In the genomic region with DNA sequence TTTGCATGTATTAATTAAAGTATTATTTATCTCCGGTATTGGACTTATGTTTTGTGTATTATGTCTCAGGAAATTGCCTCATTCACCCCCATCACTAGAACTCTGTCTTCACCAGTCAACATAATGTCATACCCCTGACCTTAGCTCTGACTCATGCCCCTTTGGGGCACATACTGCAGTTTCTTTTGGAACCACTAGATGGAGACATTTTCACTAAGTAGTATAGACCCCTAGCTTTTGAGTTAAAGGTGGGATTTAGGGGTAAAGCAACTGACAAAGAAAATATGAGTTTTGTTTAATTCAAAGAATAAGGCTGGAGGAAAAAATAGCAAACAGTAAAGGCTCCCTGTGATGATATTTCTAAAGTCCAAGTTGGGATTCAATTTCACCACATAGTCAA, we compare ENCODE assay signal across 13 mouse cellular contexts.
A peak's percentile ranks its signal among the peaks of the same experiment; 100 is the strongest.
DNase-seq lines count a peak whose midpoint lies in the region; ATAC-seq and TF ChIP-seq lines count a peak whose summit lies in the region.
"Had no signal": no experiment of that assay in that cellular context is flagged by ENCODE, and none has a peak within 500 bp of the region (broad histone marks: within the 10 kb centered on the region; RNA-seq: fewer than 3 reads in every experiment).

No protein-coding gene starts in this region.

- no peaks in the 10 kb centered on the region for H3K9me3 ChIP-seq in liver, postnatal 0 days (ENCODE audit: low read length)
- no peaks in the 10 kb centered on the region for H3K9me3 ChIP-seq in liver, embryonic 11.5 days (ENCODE audit: control insufficient read depth, low read length)
- H3K9me3 ChIP-seq: embryonic facial prominence, embryonic 12.5 days; forebrain, embryonic 15.5 days had no signal

- H3K36me3 ChIP-seq in heart, adult 2 months (ENCODE audit: control insufficient read depth, insufficient read depth, low read length) = no peaks in the 10 kb centered on the region
- no peaks in the 10 kb centered on the region for H3K36me3 ChIP-seq in liver, postnatal 0 days (replicated peaks; ENCODE audit: insufficient read depth, low read length)
- no peaks in the 10 kb centered on the region for H3K36me3 ChIP-seq in liver, embryonic 11.5 days (ENCODE audit: control insufficient read depth, insufficient read depth, low read length)
- H3K36me3 ChIP-seq: embryonic facial prominence, embryonic 12.5 days; forebrain, embryonic 15.5 days had no signal

- no peak overlapping the region for H3K4me3 ChIP-seq in heart, adult 2 months
- H3K4me3 ChIP-seq in liver, postnatal 0 days (ENCODE audit: low read depth, low read length) = no peak overlapping the region
- no peak overlapping the region for H3K4me3 ChIP-seq in liver, embryonic 11.5 days (ENCODE audit: low read depth, low read length)
- H3K4me3 ChIP-seq: embryonic facial prominence, embryonic 12.5 days; forebrain, embryonic 15.5 days had no signal

- 21% methylated on average over 1 of the region's 1 CpGs for WGBS in heart, adult 2 months
- WGBS in liver, postnatal 0 days (ENCODE audit: insufficient replicate concordance) = 19% methylated on average over 1 of the region's 1 CpGs
- 33% methylated on average over 1 of the region's 1 CpGs for WGBS in liver, embryonic 11.5 days

- no peak for ATAC-seq in liver, postnatal 0 days
- no peak for ATAC-seq in liver, embryonic 11.5 days (replicated peaks; ENCODE audit: low FRiP score)
- ATAC-seq in erythroblast, adult 5-6 weeks (replicated peaks; ENCODE audit: low FRiP score, poor library complexity, severe bottlenecking) = no peak
- ATAC-seq: forebrain, embryonic 15.5 days had no signal

- TF ChIP-seq CTCF in heart, adult 2 months (IDR thresholded peaks at IDR 0.05) = peak; percentile 70
- TF ChIP-seq CTCF in liver, postnatal 0 days (IDR thresholded peaks at IDR 0.05; ENCODE audit: low read depth) = peak; percentile 31

- TF ChIP-seq POLR2A in heart, adult 2 months (IDR thresholded peaks at IDR 0.05; ENCODE audit: insufficient read depth, low read depth, low read length) = no peak

- no peaks in the 10 kb centered on the region for H3K4me1 ChIP-seq in heart, adult 2 months (ENCODE audit: control insufficient read depth, insufficient read depth, low read length)
- no peaks in the 10 kb centered on the region for H3K4me1 ChIP-seq in liver, postnatal 0 days (ENCODE audit: insufficient read depth)
- no peaks in the 10 kb centered on the region for H3K4me1 ChIP-seq in liver, embryonic 11.5 days (replicated peaks; ENCODE audit: control insufficient read depth, insufficient read depth, low read length)
- H3K4me1 ChIP-seq: embryonic facial prominence, embryonic 12.5 days; forebrain, embryonic 15.5 days had no signal

- no peak overlapping the region for H3K27ac ChIP-seq in heart, adult 2 months
- no peak overlapping the region for H3K27ac ChIP-seq in liver, postnatal 0 days (ENCODE audit: low read depth)
- H3K27ac ChIP-seq in liver, embryonic 11.5 days (ENCODE audit: low read depth, low read length) = no peak overlapping the region
- H3K27ac ChIP-seq: embryonic facial prominence, embryonic 12.5 days; forebrain, embryonic 15.5 days; macrophage had no signal

- intact Hi-C loops in heart, adult 2 months (cut with DNase I) = no loop called here

- TF ChIP-seq EP300 in heart, adult 2 months (IDR thresholded peaks at IDR 0.05; ENCODE audit: insufficient read depth, low read depth, low read length) = no peak
- TF ChIP-seq EP300 in liver, postnatal 0 days (IDR thresholded peaks at IDR 0.05; ENCODE audit: low read depth) = no peak

- H3K79me2 ChIP-seq in heart, adult 2 months (replicated peaks; ENCODE audit: control insufficient read depth, insufficient read depth, low read length) = no peaks in the 10 kb centered on the region

- H3K27me3 ChIP-seq in heart, adult 2 months (ENCODE audit: control insufficient read depth, insufficient read depth, low read length) = no peaks in the 10 kb centered on the region
- no peaks in the 10 kb centered on the region for H3K27me3 ChIP-seq in liver, postnatal 0 days (ENCODE audit: insufficient read depth, low read length)
- no peaks in the 10 kb centered on the region for H3K27me3 ChIP-seq in liver, embryonic 11.5 days (replicated peaks; ENCODE audit: control insufficient read depth, insufficient read depth, low read length)
- H3K27me3 ChIP-seq: embryonic facial prominence, embryonic 12.5 days; forebrain, embryonic 15.5 days had no signal

- no peak overlapping the region for H3K9ac ChIP-seq in heart, adult 2 months (ENCODE audit: low read depth, low read length)
- H3K9ac ChIP-seq in liver, postnatal 0 days (replicated peaks) = no peak overlapping the region
- no peak overlapping the region for H3K9ac ChIP-seq in liver, embryonic 11.5 days (ENCODE audit: low read depth, low read length)
- H3K9ac ChIP-seq: embryonic facial prominence, embryonic 12.5 days; forebrain, embryonic 15.5 days had no signal

- DNase-seq in heart, adult 2 months = no peak
- no peak for DNase-seq in heart, postnatal 4 days
- no peak for DNase-seq in liver, postnatal 0 days
- no peak for DNase-seq in liver, embryonic 11.5 days (ENCODE audit: low spot score)
- DNase-seq in NIH3T3 (ENCODE audit: low read depth) = peak; percentile 1
- DNase-seq in mesoderm, embryonic 11.5 days (ENCODE audit: low read depth, low spot score) = peak; percentile 4
- no peak for DNase-seq in adrenal gland, adult 8-10 months
- DNase-seq: heart, postnatal 36 days; layer of hippocampus, adult 9-11 months had no signal

- H3K4me2 ChIP-seq in liver, postnatal 0 days (ENCODE audit: low read depth, low read length) = no peak overlapping the region
- H3K4me2 ChIP-seq in liver, embryonic 11.5 days = no peak overlapping the region
- H3K4me2 ChIP-seq: embryonic facial prominence, embryonic 12.5 days; forebrain, embryonic 15.5 days had no signal

Comparison
In these comparisons a context has a peak if more than half of its experiments do, and no peak if none do; other contexts are left out.
1. DNase-seq: peak in NIH3T3 (single experiment) and mesoderm, embryonic 11.5 days (single experiment); none in heart, adult 2 months (0 of 2), heart, postnatal 4 days (single experiment), liver, postnatal 0 days (single experiment), liver, embryonic 11.5 days (single experiment) and adrenal gland, adult 8-10 months (single experiment).